Mouse (Mus musculus): Measurements from ENCODE around the gene P2ry6.

DNA sequence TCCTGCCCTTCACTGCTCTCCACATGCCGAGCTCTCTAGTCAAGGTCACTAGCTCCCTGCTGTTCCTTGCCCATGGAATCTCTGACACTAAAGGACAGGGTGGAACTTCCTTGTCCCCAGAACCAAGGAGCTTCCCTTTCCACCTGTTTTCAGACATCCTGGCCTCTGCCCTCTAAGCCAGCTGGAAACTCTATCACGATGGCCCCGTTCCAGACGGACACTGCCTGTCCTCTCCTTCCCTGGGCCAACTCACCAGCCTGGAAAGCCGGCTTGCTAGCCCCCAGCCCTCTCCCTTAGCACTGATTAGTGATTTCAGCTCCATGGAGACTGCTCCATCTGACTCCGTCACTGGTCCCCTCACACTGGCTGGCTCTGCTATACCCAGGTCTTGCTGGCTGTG, 27.8 kb upstream of the P2ry6 start:
- TF ChIP-seq GATA1 (IDR thresholded peaks at IDR 0.05; ENCODE audit: borderline replicate concordance, low read length) (no peak), FLI1 (IDR thresholded peaks at IDR 0.05; ENCODE audit: low read length) (no peak)

All from megakaryocyte, embryonic 14.5 days (primary cell).